Mouse (Mus musculus): Measurements from ENCODE around the gene Spock1. TPM values are rescaled to one million over a fixed set of nuclear protein-coding genes. Genes with fewer than 3 reads are reported as not detected.

Gene Spock1
- total RNA-seq, 1 experiment = 0.40 TPM

DNA sequence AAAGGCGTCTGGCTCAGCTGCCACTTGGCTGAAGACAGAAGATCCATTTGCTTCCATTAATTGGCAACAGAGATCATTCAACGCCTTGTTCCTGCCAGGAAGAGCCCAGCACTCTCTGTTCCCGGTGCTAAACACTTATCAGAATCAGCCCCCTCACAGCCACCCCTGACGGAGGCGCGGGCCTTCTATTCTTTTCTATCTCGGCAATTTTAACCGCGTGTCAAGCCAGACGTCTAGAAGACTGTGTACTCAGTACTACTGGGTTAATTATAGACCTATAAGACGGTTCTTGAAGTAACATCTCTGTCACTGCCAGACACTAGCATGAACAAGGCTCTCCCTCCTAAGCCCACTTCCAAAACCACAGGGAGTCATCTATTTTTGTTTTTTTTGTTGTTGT, 222.9 kb downstream of the Spock1 start:
- no peak for TF ChIP-seq HCFC1 (IDR thresholded peaks at IDR 0.05; ENCODE audit: borderline replicate concordance, insufficient read depth, low read length)
- no peak for TF ChIP-seq ZC3H11A (IDR thresholded peaks at IDR 0.05; ENCODE audit: borderline replicate concordance, low read depth, low read length)
- TF ChIP-seq ZNF384 (IDR thresholded peaks at IDR 0.05; ENCODE audit: low read depth, low read length) = no peak
- TF ChIP-seq MAFK (IDR thresholded peaks at IDR 0.05; ENCODE audit: insufficient read depth, low read depth, low read length) = no peak
- no peak for TF ChIP-seq CHD2 (IDR thresholded peaks at IDR 0.05; ENCODE audit: low read depth, low read length)
- Histone ChIP-seq H3K9me3 (ENCODE audit: control insufficient read depth, insufficient read depth, low read depth, low read length) (no peaks in the 10 kb centered on the region), H3K4me3 (ENCODE audit: insufficient read depth in 1 of 2, low read depth in 1 of 2, low read length in 2 of 2, poor library complexity in 1 of 2, severe bottlenecking in 1 of 2) (no peak overlapping the region), H3K4me1 (ENCODE audit: control insufficient read depth in 2 of 2, insufficient read depth in 2 of 2, low read length in 2 of 2, poor library complexity in 1 of 2) (no peaks in the 10 kb centered on the region), H3K27ac (ENCODE audit: insufficient read depth, low read depth, low read length, poor library complexity, severe bottlenecking) (no peak overlapping the region), H3K36me3 (ENCODE audit: control insufficient read depth, insufficient read depth, low read length, poor library complexity, severe bottlenecking) (no peaks in the 10 kb centered on the region), H3K9ac (ENCODE audit: insufficient read depth, low read depth, low read length, poor library complexity, severe bottlenecking) (no peak overlapping the region)
- in situ Hi-C loops (cut with MboI; ENCODE audit: low sequenced_read_pairs in 2 of 2, unreplicated experiment in 2 of 2) = no loop called here
- no peak for DNase-seq (ENCODE audit: low read depth, low spot score)

DNA sequence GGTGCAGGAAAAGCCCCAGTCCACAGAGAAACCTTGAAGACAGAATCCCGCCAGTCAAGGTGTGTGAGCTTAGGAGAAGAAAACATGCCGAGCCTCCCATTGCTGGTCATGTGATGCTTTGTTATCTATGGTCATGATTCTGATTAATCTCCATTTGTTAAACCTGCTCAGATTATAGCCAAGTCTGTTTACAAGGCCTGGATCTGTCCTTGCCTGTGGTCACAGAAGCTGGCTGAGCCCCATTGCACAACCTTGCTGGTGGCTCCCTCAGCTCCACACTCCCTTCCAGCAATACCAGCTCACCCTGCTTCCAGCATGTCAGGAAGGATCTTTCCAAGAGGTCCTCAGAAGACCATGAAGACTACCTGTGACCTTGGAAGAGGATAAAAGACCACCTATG, 228.5 kb downstream of the Spock1 start:
- H3K27ac ChIP-seq (ENCODE audit: insufficient read depth, low read depth, low read length, poor library complexity, severe bottlenecking) = no peak overlapping the region
- TF ChIP-seq MAFK (IDR thresholded peaks at IDR 0.05; ENCODE audit: insufficient read depth, low read depth, low read length) = no peak
- TF ChIP-seq ZNF384 (IDR thresholded peaks at IDR 0.05; ENCODE audit: low read depth, low read length) = no peak
- TF ChIP-seq ZC3H11A (IDR thresholded peaks at IDR 0.05; ENCODE audit: borderline replicate concordance, low read depth, low read length) = no peak
- TF ChIP-seq CHD2 (IDR thresholded peaks at IDR 0.05; ENCODE audit: low read depth, low read length) = no peak
- no peak for TF ChIP-seq HCFC1 (IDR thresholded peaks at IDR 0.05; ENCODE audit: borderline replicate concordance, insufficient read depth, low read length)
- DNase-seq (ENCODE audit: low read depth, low spot score) = no peak
- no peaks in the 10 kb centered on the region for H3K9me3 ChIP-seq (ENCODE audit: control insufficient read depth, insufficient read depth, low read depth, low read length)
- H3K36me3 ChIP-seq (ENCODE audit: control insufficient read depth, insufficient read depth, low read length, poor library complexity, severe bottlenecking) = no peaks in the 10 kb centered on the region
- in situ Hi-C loops (cut with MboI; ENCODE audit: low sequenced_read_pairs in 2 of 2, unreplicated experiment in 2 of 2) = no loop called here
- no peak overlapping the region for H3K9ac ChIP-seq (ENCODE audit: insufficient read depth, low read depth, low read length, poor library complexity, severe bottlenecking)
- H3K4me1 ChIP-seq (ENCODE audit: control insufficient read depth in 2 of 2, insufficient read depth in 2 of 2, low read length in 2 of 2, poor library complexity in 1 of 2) = no peaks in the 10 kb centered on the region
- H3K4me3 ChIP-seq (ENCODE audit: insufficient read depth in 1 of 2, low read depth in 1 of 2, low read length in 2 of 2, poor library complexity in 1 of 2, severe bottlenecking in 1 of 2) = no peak overlapping the region

DNA sequence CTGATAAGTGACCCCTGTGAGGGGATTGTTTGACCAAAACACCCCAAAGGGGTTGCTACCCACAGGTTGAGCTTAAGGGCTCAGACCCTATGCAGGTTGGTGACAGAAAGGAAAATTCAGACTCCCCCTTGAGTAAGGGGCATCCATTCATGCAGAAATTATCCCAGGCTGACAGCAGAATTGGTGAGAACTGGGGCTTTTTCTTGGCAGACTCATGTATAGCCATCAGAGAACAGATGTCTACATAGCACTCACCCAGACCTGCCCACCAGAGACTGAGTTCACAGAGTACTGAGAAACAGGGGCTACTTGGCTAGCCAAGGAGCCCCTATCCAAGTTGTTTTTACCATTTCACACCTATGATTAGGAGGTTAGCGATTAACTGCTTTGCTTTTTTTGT, 231.3 kb downstream of the Spock1 start:
- no peak for DNase-seq (ENCODE audit: low read depth, low spot score)
- Histone ChIP-seq H3K27ac (ENCODE audit: insufficient read depth, low read depth, low read length, poor library complexity, severe bottlenecking) (no peak overlapping the region), H3K9me3 (ENCODE audit: control insufficient read depth, insufficient read depth, low read depth, low read length) (no peaks in the 10 kb centered on the region), H3K9ac (ENCODE audit: insufficient read depth, low read depth, low read length, poor library complexity, severe bottlenecking) (no peak overlapping the region), H3K4me3 (ENCODE audit: insufficient read depth in 1 of 2, low read depth in 1 of 2, low read length in 2 of 2, poor library complexity in 1 of 2, severe bottlenecking in 1 of 2) (no peak overlapping the region), H3K36me3 (ENCODE audit: control insufficient read depth, insufficient read depth, low read length, poor library complexity, severe bottlenecking) (no peaks in the 10 kb centered on the region), H3K4me1 (ENCODE audit: control insufficient read depth in 2 of 2, insufficient read depth in 2 of 2, low read length in 2 of 2, poor library complexity in 1 of 2) (no peaks in the 10 kb centered on the region)
- in situ Hi-C loops (cut with MboI; ENCODE audit: low sequenced_read_pairs in 2 of 2, unreplicated experiment in 2 of 2) = no loop called here
- TF ChIP-seq HCFC1 (IDR thresholded peaks at IDR 0.05; ENCODE audit: borderline replicate concordance, insufficient read depth, low read length) = no peak
- no peak for TF ChIP-seq ZNF384 (IDR thresholded peaks at IDR 0.05; ENCODE audit: low read depth, low read length)
- no peak for TF ChIP-seq MAFK (IDR thresholded peaks at IDR 0.05; ENCODE audit: insufficient read depth, low read depth, low read length)
- TF ChIP-seq CHD2 (IDR thresholded peaks at IDR 0.05; ENCODE audit: low read depth, low read length) = no peak
- TF ChIP-seq ZC3H11A (IDR thresholded peaks at IDR 0.05; ENCODE audit: borderline replicate concordance, low read depth, low read length) = no peak

DNA sequence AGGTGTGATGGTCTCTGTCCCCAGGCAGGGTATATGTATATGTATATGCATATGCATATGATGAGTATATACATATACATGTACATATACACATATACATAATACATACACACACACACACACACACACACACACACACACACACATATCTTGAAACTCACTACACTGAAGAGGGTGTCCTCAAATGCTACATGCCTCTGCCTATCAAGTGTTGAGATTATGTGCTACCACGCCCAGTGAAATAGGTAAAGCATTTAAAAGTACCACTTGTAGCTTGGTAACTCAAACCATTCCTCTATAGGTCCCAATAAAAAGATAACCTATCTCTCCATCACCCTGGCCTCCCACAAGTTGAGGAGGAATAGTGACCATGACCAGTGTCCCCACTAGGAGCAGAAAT, 234.7 kb downstream of the Spock1 start:
- TF ChIP-seq ZNF384 (IDR thresholded peaks at IDR 0.05; ENCODE audit: low read depth, low read length) (no peak), CHD2 (IDR thresholded peaks at IDR 0.05; ENCODE audit: low read depth, low read length) (no peak), MAFK (IDR thresholded peaks at IDR 0.05; ENCODE audit: insufficient read depth, low read depth, low read length) (no peak), ZC3H11A (IDR thresholded peaks at IDR 0.05; ENCODE audit: borderline replicate concordance, low read depth, low read length) (no peak), HCFC1 (IDR thresholded peaks at IDR 0.05; ENCODE audit: borderline replicate concordance, insufficient read depth, low read length) (no peak)
- Histone ChIP-seq H3K4me3 (ENCODE audit: insufficient read depth in 1 of 2, low read depth in 1 of 2, low read length in 2 of 2, poor library complexity in 1 of 2, severe bottlenecking in 1 of 2) (no peak overlapping the region), H3K36me3 (ENCODE audit: control insufficient read depth, insufficient read depth, low read length, poor library complexity, severe bottlenecking) (no peaks in the 10 kb centered on the region), H3K9me3 (ENCODE audit: control insufficient read depth, insufficient read depth, low read depth, low read length) (no peaks in the 10 kb centered on the region), H3K4me1 (ENCODE audit: control insufficient read depth in 2 of 2, insufficient read depth in 2 of 2, low read length in 2 of 2, poor library complexity in 1 of 2) (no peaks in the 10 kb centered on the region), H3K27ac (ENCODE audit: insufficient read depth, low read depth, low read length, poor library complexity, severe bottlenecking) (no peak overlapping the region), H3K9ac (ENCODE audit: insufficient read depth, low read depth, low read length, poor library complexity, severe bottlenecking) (no peak overlapping the region)
- DNase-seq (ENCODE audit: low read depth, low spot score) = no peak
- in situ Hi-C loops (cut with MboI; ENCODE audit: low sequenced_read_pairs in 2 of 2, unreplicated experiment in 2 of 2) = no loop called here

DNA sequence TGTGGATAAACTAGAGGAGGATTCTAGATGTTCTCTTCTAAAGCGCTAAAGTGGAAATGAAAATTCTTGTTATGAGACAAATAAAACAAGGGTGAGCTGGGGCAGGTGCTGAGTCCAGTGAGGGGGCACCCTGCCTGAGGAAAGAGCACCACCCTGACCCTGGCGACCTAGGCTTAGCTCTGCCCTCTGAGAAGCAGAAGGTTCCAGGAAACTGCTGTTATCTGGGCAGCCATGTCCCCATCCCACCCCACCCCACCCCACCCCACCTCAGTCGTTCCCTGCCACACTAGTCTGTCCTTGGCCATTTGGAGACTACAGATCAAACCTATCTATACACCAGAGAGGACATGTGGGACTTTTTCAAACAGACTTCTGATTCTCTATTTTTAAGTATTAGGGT, 235.4 kb downstream of the Spock1 start:
- H3K36me3 ChIP-seq (ENCODE audit: control insufficient read depth, insufficient read depth, low read length, poor library complexity, severe bottlenecking) = no peaks in the 10 kb centered on the region
- no peak overlapping the region for H3K9ac ChIP-seq (ENCODE audit: insufficient read depth, low read depth, low read length, poor library complexity, severe bottlenecking)
- no peak overlapping the region for H3K27ac ChIP-seq (ENCODE audit: insufficient read depth, low read depth, low read length, poor library complexity, severe bottlenecking)
- in situ Hi-C loops (cut with MboI; ENCODE audit: low sequenced_read_pairs in 2 of 2, unreplicated experiment in 2 of 2) = no loop called here
- no peak overlapping the region for H3K4me3 ChIP-seq (ENCODE audit: insufficient read depth in 1 of 2, low read depth in 1 of 2, low read length in 2 of 2, poor library complexity in 1 of 2, severe bottlenecking in 1 of 2)
- H3K4me1 ChIP-seq (ENCODE audit: control insufficient read depth in 2 of 2, insufficient read depth in 2 of 2, low read length in 2 of 2, poor library complexity in 1 of 2) = no peaks in the 10 kb centered on the region
- no peak for TF ChIP-seq HCFC1 (IDR thresholded peaks at IDR 0.05; ENCODE audit: borderline replicate concordance, insufficient read depth, low read length)
- no peak for TF ChIP-seq ZC3H11A (IDR thresholded peaks at IDR 0.05; ENCODE audit: borderline replicate concordance, low read depth, low read length)
- TF ChIP-seq MAFK (IDR thresholded peaks at IDR 0.05; ENCODE audit: insufficient read depth, low read depth, low read length) = no peak
- TF ChIP-seq CHD2 (IDR thresholded peaks at IDR 0.05; ENCODE audit: low read depth, low read length) = no peak
- TF ChIP-seq ZNF384 (IDR thresholded peaks at IDR 0.05; ENCODE audit: low read depth, low read length) = no peak
- no peak for DNase-seq (ENCODE audit: low read depth, low spot score)
- H3K9me3 ChIP-seq (ENCODE audit: control insufficient read depth, insufficient read depth, low read depth, low read length) = no peaks in the 10 kb centered on the region

Measured in ES-E14 (cell line).